36 mouse cellular contexts compared by ENCODE assay signal in genomic region chr7:17149931-17150330, GRCm38 (mm10). TPM values are rescaled to one million over a fixed set of nuclear protein-coding genes. Genes with fewer than 3 reads are reported as not detected.
"Had no signal": no experiment of that assay in that cellular context is flagged by ENCODE, and none has a peak within 500 bp of the region (broad histone marks: within the 10 kb centered on the region; RNA-seq: fewer than 3 reads in every experiment).

Gene Ceacam3, plus strand, starts transcription at chr7:17150282.

- H3K27ac ChIP-seq: embryonic facial prominence, embryonic 10.5 days; embryonic facial prominence, embryonic 12.5 days; embryonic facial prominence, embryonic 13.5 days; embryonic facial prominence, embryonic 15.5 days; forebrain, embryonic 10.5 days; forebrain, embryonic 12.5 days; forebrain, embryonic 13.5 days; forebrain, embryonic 15.5 days; gastrocnemius, adult 2 months; heart, embryonic 10.5 days had no signal

- H3K9me3 ChIP-seq: embryonic facial prominence, embryonic 12.5 days; embryonic facial prominence, embryonic 15.5 days had no signal

- DNase-seq: cerebellum, adult 9-10 months; cerebellum, adult 9-11 months; cerebellum, postnatal 10 days; cerebellum, postnatal 14 days; cerebellum, postnatal 25 days; cerebellum, postnatal 36 days; embryo, embryonic 11 days; forebrain, postnatal 0 days; gastrocnemius, adult 2 months; gastrocnemius, postnatal 10 days; gastrocnemius, postnatal 14 days; gastrocnemius, postnatal 25 days; gastrocnemius, postnatal 36 days; heart, adult 11 months; heart, adult 18-20 months had no signal

- ATAC-seq: forebrain, embryonic 13.5 days; forebrain, embryonic 14.5 days; forebrain, embryonic 15.5 days; forebrain, embryonic 16.5 days; forebrain, postnatal 0 days had no signal

- H3K4me3 ChIP-seq: embryonic facial prominence, embryonic 10.5 days; embryonic facial prominence, embryonic 12.5 days; embryonic facial prominence, embryonic 13.5 days; embryonic facial prominence, embryonic 15.5 days; erythroblast, embryonic 14.5 days; forebrain, embryonic 10.5 days; forebrain, embryonic 12.5 days; forebrain, embryonic 13.5 days; forebrain, embryonic 15.5 days; gastrocnemius, adult 2 months; heart, embryonic 10.5 days had no signal

- H3K27me3 ChIP-seq: embryonic facial prominence, embryonic 12.5 days; embryonic facial prominence, embryonic 13.5 days; embryonic facial prominence, embryonic 15.5 days; forebrain, embryonic 12.5 days; forebrain, embryonic 13.5 days; forebrain, embryonic 15.5 days had no signal

- H3K9ac ChIP-seq: embryonic facial prominence, embryonic 12.5 days; embryonic facial prominence, embryonic 13.5 days; embryonic facial prominence, embryonic 15.5 days; forebrain, embryonic 12.5 days; forebrain, embryonic 13.5 days; forebrain, embryonic 15.5 days; forebrain, postnatal 0 days had no signal

- H3K4me1 ChIP-seq: embryonic facial prominence, embryonic 10.5 days; embryonic facial prominence, embryonic 12.5 days; embryonic facial prominence, embryonic 13.5 days; embryonic facial prominence, embryonic 15.5 days; forebrain, embryonic 10.5 days; forebrain, embryonic 12.5 days; forebrain, embryonic 13.5 days; forebrain, embryonic 15.5 days; heart, embryonic 10.5 days had no signal

- H3K36me3 ChIP-seq: embryonic facial prominence, embryonic 10.5 days; embryonic facial prominence, embryonic 12.5 days; embryonic facial prominence, embryonic 13.5 days; embryonic facial prominence, embryonic 15.5 days; forebrain, embryonic 10.5 days; forebrain, embryonic 12.5 days; forebrain, embryonic 15.5 days; heart, embryonic 10.5 days had no signal

RNA-seq across cellular contexts. Expression of gene Ceacam3, which starts in this region (rescaled TPM):
- total RNA-seq: common myeloid progenitor, adult 5-6 weeks; gastrocnemius, adult 18-20 months; gastrocnemius, adult 2 months; gastrocnemius, adult 8-10 months; gastrocnemius, postnatal 10 days; gastrocnemius, postnatal 14 days; gastrocnemius, postnatal 25 days; gastrocnemius, postnatal 36 days; gastrocnemius, postnatal 4 days; granulocyte monocyte progenitor cell, adult 5-6 weeks; heart, adult 18-20 months; heart, adult 8-10 months had no signal
- polyA plus RNA-seq: embryonic facial prominence, embryonic 10.5 days; embryonic facial prominence, embryonic 11.5 days; embryonic facial prominence, embryonic 12.5 days; embryonic facial prominence, embryonic 13.5 days; embryonic facial prominence, embryonic 15.5 days; erythroblast, embryonic 14.5 days; forebrain, embryonic 10.5 days; forebrain, embryonic 11.5 days; forebrain, embryonic 12.5 days; forebrain, embryonic 13.5 days; forebrain, embryonic 14.5 days; forebrain, embryonic 15.5 days; forebrain, embryonic 16.5 days; forebrain, postnatal 0 days; gonadal fat pad, adult 2 months; heart, embryonic 10.5 days had no signal
